Mouse (Mus musculus): Measurements from ENCODE around the gene Glt1d1.

DNA sequence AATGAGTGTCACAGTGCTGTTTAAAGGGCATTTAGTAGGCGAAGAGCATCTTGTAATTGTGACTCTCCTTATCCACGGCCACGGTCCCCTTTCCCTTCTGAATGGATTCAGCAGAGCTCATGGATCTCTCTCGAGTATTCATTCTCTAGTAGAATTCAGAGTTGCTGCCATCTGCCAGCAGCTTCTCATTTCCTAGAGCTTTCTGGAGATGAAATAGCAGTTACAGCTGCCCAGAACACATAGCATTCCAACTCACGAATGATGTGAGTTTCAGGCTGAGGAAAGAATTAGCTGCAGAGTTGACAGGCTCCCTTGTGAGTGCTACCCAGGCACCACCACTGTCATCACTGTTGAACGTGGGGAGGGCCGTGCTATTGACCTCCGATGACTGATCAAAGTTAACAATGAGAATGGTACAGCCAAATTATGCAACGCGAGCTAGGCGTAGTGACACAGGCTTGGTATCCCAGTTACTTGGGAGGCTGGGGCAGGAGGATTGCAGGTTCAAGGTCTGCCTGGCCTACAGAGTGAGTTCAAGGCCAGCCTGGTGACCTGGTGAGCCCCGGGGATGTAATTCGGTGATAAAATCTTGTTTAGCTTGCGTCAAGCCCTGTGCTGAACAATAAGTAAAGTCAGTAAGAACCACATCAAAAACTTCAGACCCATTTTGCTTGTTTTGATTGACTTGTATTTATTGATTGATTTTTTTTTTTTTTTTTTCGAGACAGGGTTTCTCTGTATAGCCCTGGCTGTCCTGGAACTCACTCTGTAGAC, 9.3 kb downstream of the Glt1d1 start:
- TF ChIP-seq GATA1 (IDR thresholded peaks at IDR 0.05; ENCODE audit: borderline replicate concordance, low read length) (no peak), FLI1 (IDR thresholded peaks at IDR 0.05; ENCODE audit: low read length) (no peak)

Measured in megakaryocyte, embryonic 14.5 days (primary cell).